Mouse (Mus musculus): ENCODE data around the gene Mrpl10. TPM values are rescaled to one million over a fixed set of nuclear protein-coding genes. Genes with fewer than 3 reads are reported as not detected.

Gene Mrpl10
- total RNA-seq, 2 experiments from 2014 or later, result 69.0 to 69.2 TPM

Small RNAs within 50 kb of the gene (microRNA-seq; reads per million reads assigned to microRNA genes)
- not detected for gene Mir8103

Other genes starting within 250 kb of the Mrpl10 start
- gene Nfe2l1, start 211.6 kb upstream of the Mrpl10 start, total RNA-seq (2021), result 100 to 1,000 TPM; 167 to 175 TPM
- gene Copz2, start 191.7 kb upstream of the Mrpl10 start, total RNA-seq (2021), result 1 to 10 TPM; 2.5 to 3.1 TPM
- 10 to 100 TPM; 50.5 to 52.5 TPM for gene Cdk5rap3, start 125.1 kb upstream of the Mrpl10 start, total RNA-seq (2021)
- gene Prr15l, start 113.5 kb upstream of the Mrpl10 start, total RNA-seq (2021), result not detected
- gene Pnpo, start 97.6 kb upstream of the Mrpl10 start, total RNA-seq (2021), result 10 to 100 TPM; 30.9 to 32.6 TPM
- 10 to 100 TPM in 1 of 2 experiments, 1 to 10 TPM in 1; 9.9 to 10.7 TPM for gene Sp2, start 58.6 kb upstream of the Mrpl10 start, total RNA-seq (2021)
- gene Sp6, start 28.2 kb upstream of the Mrpl10 start, total RNA-seq (2021), result 1 to 10 TPM; 2.3 to 3.1 TPM
- gene Scrn2, start 11.6 kb upstream of the Mrpl10 start, total RNA-seq (2021), result 1 to 10 TPM; 3.9 to 4.2 TPM
- under 1 TPM; 0.61 to 0.75 TPM for gene Lrrc46, start 153 bp upstream of the Mrpl10 start, total RNA-seq (2021)
- gene Osbpl7, start 9.1 kb downstream of the Mrpl10 start, total RNA-seq (2021), result 10 to 100 TPM; 11.3 to 12.8 TPM
- gene Tbx21, start 73.8 kb downstream of the Mrpl10 start, total RNA-seq (2021), result not detected
- 10 to 100 TPM; 52.4 to 53.7 TPM for gene Tbkbp1, start 109.9 kb downstream of the Mrpl10 start, total RNA-seq (2021)
- 100 to 1,000 TPM; 121 to 122 TPM for gene Kpnb1, start 146.3 kb downstream of the Mrpl10 start, total RNA-seq (2021)
- 100 to 1,000 TPM; 145 to 150 TPM for gene Npepps, start 239.1 kb downstream of the Mrpl10 start, total RNA-seq (2021)